Mouse (Mus musculus) erythroblast, embryonic 14.5 days (primary cell): Measurements from ENCODE around the gene Mid1.

Experiments
- GATA1 ChIP-seq: IDR thresholded peaks from 2 replicates; pipeline ENCODE4 v1.6.1; 2012; ENCODE audit warnings: low read length, inconsistent platforms, mixed read lengths
- TAL1 ChIP-seq: IDR thresholded peaks from 3 replicates; pipeline ENCODE4 v1.6.1; 2012; ENCODE audit warnings: low read length, inconsistent platforms, mixed read lengths

GRCm38 (mm10) chrX:169899227-169899950 is 214.4 kb downstream of the Mid1 start:
- TF ChIP-seq GATA1 (no peak), TAL1 (no peak)
